Mouse (Mus musculus) kidney, embryonic 14.5 days (tissue): ENCODE measurements at regions not wholly inside any gene's neighbourhood (a gene's known extent, or its start where the extent isn't known, plus 50 kb on each side); places are given as distances from the start of the nearest gene placed in this dataset.

Experiments used
- ATAC-seq: fragments of 200-750 bp; cut with Nextera tagmentation; 2 replicates; pipeline ENCODE4 v1.8.0; 2017; ENCODE audit warnings: moderate number of reproducible peaks, mild to moderate bottlenecking, moderate TSS enrichment, moderate library complexity; ENCODE audit not compliant: low FRiP score, low TSS enrichment
- H3K27ac ChIP-seq: fragments of 300-500 bp; sonication (generic); 2 replicates; pipeline ENCODE4 v1.5.1; 2014; ENCODE audit warnings: low read depth, mild to moderate bottlenecking, low read length, moderate library complexity, mixed read lengths
- H3K27me3 ChIP-seq: fragments of 300-500 bp; sonication (generic); 2 replicates; pipeline ENCODE4 v1.6.1; 2014; ENCODE audit warnings: mild to moderate bottlenecking, low read length; ENCODE audit not compliant: control insufficient read depth, insufficient read depth
- H3K36me3 ChIP-seq: fragments of 300-500 bp; sonication (generic); 2 replicates; pipeline ENCODE4 v1.6.1; 2014; ENCODE audit warnings: low read length, mixed read lengths; ENCODE audit not compliant: control insufficient read depth, insufficient read depth
- H3K4me1 ChIP-seq: fragments of 300-500 bp; sonication (generic); 2 replicates; pipeline ENCODE4 v1.6.1; 2014; ENCODE audit warnings: low read length, mixed read lengths; ENCODE audit not compliant: control insufficient read depth, insufficient read depth
- H3K4me2 ChIP-seq: fragments of 300-500 bp; sonication (generic); replicated peaks from 2 replicates; pipeline ENCODE4 v1.6.1; 2014; ENCODE audit warnings: low read depth, mild to moderate bottlenecking, low read length
- H3K4me3 ChIP-seq: fragments of 300-500 bp; sonication (generic); 2 replicates; pipeline ENCODE4 v1.5.1; 2014; ENCODE audit warnings: mild to moderate bottlenecking, low read length
- H3K9ac ChIP-seq: fragments of 300-500 bp; sonication (generic); 2 replicates; pipeline ENCODE4 v1.6.1; 2014; ENCODE audit warnings: low read depth, mild to moderate bottlenecking, low read length, moderate library complexity
- H3K9me3 ChIP-seq: fragments of 300-500 bp; sonication (generic); 2 replicates; pipeline ENCODE4 v1.6.1; 2016; ENCODE audit warnings: low read length; ENCODE audit not compliant: control insufficient read depth
- whole genome bisulfite sequencing: fragments of 180-500 bp; shearing (Covaris S2); extraction: QIAGEN DNeasy Blood & Tissue Kit; methylation state at CpG from one replicate; pipeline ENCODE4 v1.1.7; 2014; 5-methylcytosine and 5-hydroxymethylcytosine counted together

- no peaks in the 10 kb centered on the region for H3K27me3 ChIP-seq
- no peak overlapping the region for H3K27ac ChIP-seq
- H3K4me2 ChIP-seq, result no peak overlapping the region
- no peak overlapping the region for H3K4me3 ChIP-seq
- no peak for ATAC-seq
- no peak overlapping the region for H3K9ac ChIP-seq
- H3K36me3 ChIP-seq, result no peaks in the 10 kb centered on the region
- WGBS, result 85% methylated on average over 6 of the region's 6 CpGs
- H3K4me1 ChIP-seq, result no peaks in the 10 kb centered on the region
- no peaks in the 10 kb centered on the region for H3K9me3 ChIP-seq
These were observed 59.8 kb downstream of the Sox3 start for GRCm38 (mm10) chrX:60833456-60833855.

GRCm38 (mm10) chrX:60831330-60832027 lies 61.8 kb downstream of the Sox3 start:
- H3K9me3 ChIP-seq, result no peaks in the 10 kb centered on the region

GRCm38 (mm10) chrX:60825181-60826080 lies 67.8 kb downstream of the Sox3 start:
- Histone ChIP-seq H3K4me1 (no peaks in the 10 kb centered on the region), H3K36me3 (no peaks in the 10 kb centered on the region), H3K9me3 (no peaks in the 10 kb centered on the region), H3K27ac (no peak overlapping the region), H3K4me2 (no peak overlapping the region), H3K27me3 (no peaks in the 10 kb centered on the region), H3K9ac (no peak overlapping the region), H3K4me3 (no peak overlapping the region)
- ATAC-seq, result no peak
- WGBS, result 74% methylated on average over 9 of the region's 9 CpGs

More at GRCm38 (mm10) chrX:60831330-60832027, 61.8 kb downstream of the Sox3 start:
- Histone ChIP-seq H3K4me3 (no peak overlapping the region), H3K27ac (no peak overlapping the region), H3K36me3 (no peaks in the 10 kb centered on the region), H3K27me3 (no peaks in the 10 kb centered on the region), H3K9ac (no peak overlapping the region), H3K4me2 (no peak overlapping the region), H3K4me1 (no peaks in the 10 kb centered on the region)
- ATAC-seq, result peak; percentile 28; the same call in 1 of the 2 replicates
- 47% methylated on average over 20 of the region's 22 CpGs for WGBS

- no peaks in the 10 kb centered on the region for H3K9me3 ChIP-seq
- no peak overlapping the region for H3K9ac ChIP-seq
- H3K27ac ChIP-seq, result no peak overlapping the region
- ATAC-seq, result peak; percentile 62; the same call in 1 of the 2 replicates
- H3K27me3 ChIP-seq, result no peaks in the 10 kb centered on the region
- H3K4me3 ChIP-seq, result no peak overlapping the region
- no peaks in the 10 kb centered on the region for H3K36me3 ChIP-seq
- 51% methylated on average over 5 of the region's 5 CpGs for WGBS
- H3K4me1 ChIP-seq, result no peaks in the 10 kb centered on the region
- no peak overlapping the region for H3K4me2 ChIP-seq
These were observed 94.7 kb downstream of the Sox3 start for GRCm38 (mm10) chrX:60798567-60798966.

- no peak overlapping the region for H3K4me3 ChIP-seq
These were observed 112.5 kb downstream of the Sox3 start for GRCm38 (mm10) chrX:60780766-60781165.

GRCm38 (mm10) chrX:60780161-60780560 lies 113.1 kb downstream of the Sox3 start:
- no peaks in the 10 kb centered on the region for H3K36me3 ChIP-seq
- H3K4me3 ChIP-seq, result no peak overlapping the region
- H3K27ac ChIP-seq, result no peak overlapping the region
- no peaks in the 10 kb centered on the region for H3K27me3 ChIP-seq
- no peaks in the 10 kb centered on the region for H3K9me3 ChIP-seq
- no peaks in the 10 kb centered on the region for H3K4me1 ChIP-seq
- H3K9ac ChIP-seq, result no peak overlapping the region
- no peak for ATAC-seq
- no peak overlapping the region for H3K4me2 ChIP-seq
- 52% methylated on average over 2 of the region's 2 CpGs for WGBS

More at GRCm38 (mm10) chrX:60780766-60781165, 112.5 kb downstream of the Sox3 start:
- Histone ChIP-seq H3K4me1 (no peaks in the 10 kb centered on the region), H3K9ac (no peak overlapping the region), H3K27me3 (no peaks in the 10 kb centered on the region), H3K9me3 (no peaks in the 10 kb centered on the region), H3K36me3 (no peaks in the 10 kb centered on the region), H3K27ac (no peak overlapping the region), H3K4me2 (no peak overlapping the region)
- no peak for ATAC-seq
- 52% methylated on average over 5 of the region's 5 CpGs for WGBS

GRCm38 (mm10) chrX:60773645-60774044 lies 119.6 kb downstream of the Sox3 start:
- no peaks in the 10 kb centered on the region for H3K4me1 ChIP-seq
- no peaks in the 10 kb centered on the region for H3K27me3 ChIP-seq
- no peak for ATAC-seq
- no peaks in the 10 kb centered on the region for H3K36me3 ChIP-seq
- H3K4me2 ChIP-seq, result no peak overlapping the region
- H3K9me3 ChIP-seq, result no peaks in the 10 kb centered on the region
- WGBS, result 70% methylated on average over 5 of the region's 5 CpGs
- H3K27ac ChIP-seq, result no peak overlapping the region
- no peak overlapping the region for H3K4me3 ChIP-seq
- no peak overlapping the region for H3K9ac ChIP-seq

- WGBS, result 64% methylated on average over 1 of the region's 1 CpGs
- H3K27ac ChIP-seq, result no peak overlapping the region
- no peak overlapping the region for H3K9ac ChIP-seq
- H3K4me1 ChIP-seq, result no peaks in the 10 kb centered on the region
- H3K27me3 ChIP-seq, result no peaks in the 10 kb centered on the region
- H3K9me3 ChIP-seq, result no peaks in the 10 kb centered on the region
- no peaks in the 10 kb centered on the region for H3K36me3 ChIP-seq
- no peak overlapping the region for H3K4me2 ChIP-seq
- no peak overlapping the region for H3K4me3 ChIP-seq
- ATAC-seq, result no peak
These were observed 120.8 kb downstream of the Sox3 start for GRCm38 (mm10) chrX:60772439-60772838.

- no peak overlapping the region for H3K27ac ChIP-seq
- WGBS, result 75% methylated on average over 5 of the region's 5 CpGs
- no peak for ATAC-seq
- H3K27me3 ChIP-seq, result no peaks in the 10 kb centered on the region
- no peaks in the 10 kb centered on the region for H3K4me1 ChIP-seq
- H3K4me2 ChIP-seq, result no peak overlapping the region
- no peaks in the 10 kb centered on the region for H3K9me3 ChIP-seq
- H3K9ac ChIP-seq, result no peak overlapping the region
- H3K4me3 ChIP-seq, result no peak overlapping the region
- no peaks in the 10 kb centered on the region for H3K36me3 ChIP-seq
These were observed 142.8 kb downstream of the Sox3 start for GRCm38 (mm10) chrX:60750456-60750855.
